Mouse (Mus musculus) limb, embryonic 12.5 days (tissue): Measurements from ENCODE around the gene Hmgxb4. TPM values are rescaled to one million over a fixed set of nuclear protein-coding genes. Genes with fewer than 3 reads are reported as not detected.
"Not testable (repeated sequence)": the region's sequence is repeated elsewhere in the genome, so short reads cannot be mapped to it uniquely, and the experiment has no call there.

ENCODE experiments used
- ATAC-seq: fragments of 200-750 bp; cut with Nextera tagmentation; 2 replicates; pipeline ENCODE4 v1.8.0; 2017; ENCODE audit warnings: low read depth, moderate TSS enrichment; ENCODE audit not compliant: insufficient number of reproducible peaks, insufficient read depth, low FRiP score, low TSS enrichment
- H3K27ac ChIP-seq: fragments of 300-500 bp; sonication (generic); 2 replicates; pipeline ENCODE4 v1.5.1; 2016; ENCODE audit warnings: mild to moderate bottlenecking, moderate library complexity
- H3K27me3 ChIP-seq: fragments of 300-500 bp; sonication (generic); 2 replicates; pipeline ENCODE4 v1.6.1; 2016; ENCODE audit warnings: mild to moderate bottlenecking, moderate library complexity
- H3K36me3 ChIP-seq: fragments of 300-500 bp; sonication (generic); 2 replicates; pipeline ENCODE4 v1.6.1; 2016; ENCODE audit warnings: mild to moderate bottlenecking, moderate library complexity
- H3K4me1 ChIP-seq: fragments of 300-500 bp; sonication (generic); replicated peaks from 2 replicates; pipeline ENCODE4 v1.6.1; 2016
- H3K4me2 ChIP-seq: fragments of 300-500 bp; sonication (generic); 2 replicates; pipeline ENCODE4 v1.6.1; 2016; ENCODE audit warnings: mild to moderate bottlenecking, moderate library complexity
- H3K4me3 ChIP-seq: fragments of 300-500 bp; sonication (generic); replicated peaks from 2 replicates; pipeline ENCODE4 v1.5.1; 2016; ENCODE audit warnings: mild to moderate bottlenecking
- H3K9ac ChIP-seq: fragments of 300-500 bp; sonication (generic); replicated peaks from 2 replicates; pipeline ENCODE4 v1.6.1; 2016; ENCODE audit warnings: mild to moderate bottlenecking, moderate library complexity
- H3K9me3 ChIP-seq: fragments of 300-500 bp; sonication (generic); 2 replicates; pipeline ENCODE4 v1.6.1; 2016; ENCODE audit warnings: mild to moderate bottlenecking, moderate library complexity
- WGBS: fragments of 180-500 bp; shearing (Covaris S2); methylation state at CpG from one replicate; pipeline ENCODE4 v1.1.7; 2016; 5-methylcytosine and 5-hydroxymethylcytosine counted together
- polyA plus RNA-seq: library from polyadenylated mRNA; unstranded; fragments of >200 nt; fragmentation: Nextera tagmentation; extraction: Ambion mirVana; gene quantifications from 2 replicates; pipeline ENCODE4 v1.2.1, GENCODE M21; 2016

Gene Hmgxb4
- 42.9 and 49.3 TPM in 2 replicates for polyA plus RNA-seq

DNA sequence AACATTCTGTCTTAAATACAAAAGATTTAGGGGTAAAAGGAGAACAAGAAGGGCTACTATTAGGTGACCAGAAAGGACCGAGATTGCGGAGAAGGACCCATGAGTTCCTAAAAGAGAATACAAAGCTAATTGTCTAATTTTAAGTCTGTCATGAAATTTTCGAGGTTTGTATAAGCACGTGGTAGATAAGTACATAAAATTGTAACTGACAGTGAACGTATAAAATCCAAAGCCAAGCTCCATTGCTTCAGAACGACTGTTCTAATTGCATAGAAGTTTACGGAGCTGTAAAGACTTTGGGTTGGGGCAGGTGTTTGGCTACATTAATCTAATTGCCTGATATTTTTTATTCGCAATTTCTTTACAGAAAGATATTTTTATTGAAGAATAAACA lies at the start of gene Hmgxb4:
Gene Hmgxb4, plus strand, starts transcription at position 276 of the 394 bp plus-strand sequence.
- peak within 1 kb of the TSS; percentile 98 for H3K9ac ChIP-seq
- H3K4me1 ChIP-seq, result peaks cover 5% of the 10 kb centered on the region; the same call in 1 of the 2 replicates
- H3K4me2 ChIP-seq, result peak within 1 kb of the TSS; percentile 70
- WGBS, result 15% methylated on average over 8 of the region's 8 CpGs
- no peaks in the 10 kb centered on the region for H3K9me3 ChIP-seq
- H3K36me3 ChIP-seq, result 0 out of 2 replicates have a peak, but pooled peaks cover 5% of the 10 kb centered on the region
- peak; percentile 21; the same call in 1 of the 2 replicates for ATAC-seq
- peak within 1 kb of the TSS; percentile 98 for H3K27ac ChIP-seq
- H3K4me3 ChIP-seq, result peak within 1 kb of the TSS; percentile 88
- peaks cover 3% of the 10 kb centered on the region; the same call in 1 of the 2 replicates for H3K27me3 ChIP-seq

DNA sequence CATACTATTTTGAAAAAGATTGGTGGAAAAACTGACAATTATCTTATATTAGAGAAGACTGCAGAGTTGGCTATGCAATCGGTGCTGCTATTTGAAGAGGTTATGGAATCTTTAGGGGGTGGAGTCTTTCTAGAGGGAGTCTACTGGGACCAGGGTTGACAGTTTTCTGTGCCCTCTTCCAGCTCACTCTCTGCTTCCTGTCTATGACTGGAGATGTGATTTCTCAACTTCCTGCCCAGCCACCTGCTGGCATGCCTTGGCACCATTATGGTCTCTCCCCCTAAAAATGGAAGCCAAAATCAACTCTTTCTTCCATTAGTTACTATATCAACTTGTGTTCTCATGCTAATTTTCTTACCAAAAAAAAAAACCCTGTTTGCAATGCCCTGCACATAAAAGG lies 43.7 kb upstream of the Hmgxb4 start:
- no peak overlapping the region for H3K4me2 ChIP-seq
- no peaks in the 10 kb centered on the region for H3K4me1 ChIP-seq
- H3K36me3 ChIP-seq, result no peaks in the 10 kb centered on the region
- H3K27me3 ChIP-seq, result no peaks in the 10 kb centered on the region
- H3K27ac ChIP-seq, result no peak overlapping the region
- no peak overlapping the region for H3K4me3 ChIP-seq
- H3K9me3 ChIP-seq, result no peaks in the 10 kb centered on the region
- no peak for ATAC-seq
- H3K9ac ChIP-seq, result no peak overlapping the region
- WGBS, result 94% methylated on average over 1 of the region's 1 CpGs

DNA sequence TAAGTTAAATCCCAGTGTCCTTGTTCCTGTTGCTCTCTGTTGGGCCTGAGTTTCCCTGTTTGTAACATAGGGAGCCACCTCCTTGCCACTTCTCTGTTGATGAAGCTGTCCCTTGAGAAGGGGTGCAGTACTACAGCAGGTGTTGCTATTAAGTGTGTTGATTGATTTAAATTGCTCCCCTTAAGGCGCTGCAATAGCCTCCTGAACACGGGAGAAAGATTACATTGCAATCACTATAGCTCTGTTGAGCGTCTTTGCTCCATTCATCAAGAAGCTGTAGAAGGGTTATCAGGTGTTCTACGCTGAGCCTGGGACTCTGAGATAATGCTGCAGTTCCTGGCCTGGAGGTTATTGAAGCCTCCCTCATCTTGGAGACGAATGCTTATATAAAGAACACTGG lies 29.2 kb upstream of the Hmgxb4 start:
- no peak for ATAC-seq
- Histone ChIP-seq H3K9me3 (no peaks in the 10 kb centered on the region), H3K36me3 (no peaks in the 10 kb centered on the region), H3K4me3 (no peak overlapping the region), H3K27ac (no peak overlapping the region), H3K4me2 (no peak overlapping the region), H3K27me3 (no peaks in the 10 kb centered on the region), H3K4me1 (no peaks in the 10 kb centered on the region), H3K9ac (no peak overlapping the region)
- 73% methylated on average over 5 of the region's 5 CpGs for WGBS

DNA sequence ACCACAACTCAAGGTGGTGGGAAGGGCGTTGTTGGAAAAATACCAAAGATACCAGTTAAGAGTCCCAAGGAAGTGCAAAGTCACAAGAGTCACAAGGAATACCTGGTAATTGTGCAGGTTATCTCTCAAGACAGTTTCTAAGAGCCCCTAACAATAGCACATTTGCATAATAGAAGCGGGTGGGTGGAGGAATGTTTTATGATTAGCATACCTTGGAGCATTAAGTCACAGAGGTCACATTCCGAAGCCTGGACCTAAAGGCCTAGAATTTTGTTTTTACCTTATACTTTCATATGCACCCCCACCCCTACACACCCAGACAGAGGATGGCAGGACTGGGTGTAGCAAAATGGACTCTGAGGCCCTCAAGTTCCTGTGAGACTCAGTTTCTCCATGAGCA lies 22.9 kb upstream of the Hmgxb4 start:
- H3K4me2 ChIP-seq, H3K27ac ChIP-seq, H3K36me3 ChIP-seq, H3K4me3 ChIP-seq, H3K27me3 ChIP-seq, H3K9ac ChIP-seq, H3K9me3 ChIP-seq, ATAC-seq, H3K4me1 ChIP-seq: not testable (repeated sequence)
- 89% methylated on average over 3 of the region's 3 CpGs for WGBS

DNA sequence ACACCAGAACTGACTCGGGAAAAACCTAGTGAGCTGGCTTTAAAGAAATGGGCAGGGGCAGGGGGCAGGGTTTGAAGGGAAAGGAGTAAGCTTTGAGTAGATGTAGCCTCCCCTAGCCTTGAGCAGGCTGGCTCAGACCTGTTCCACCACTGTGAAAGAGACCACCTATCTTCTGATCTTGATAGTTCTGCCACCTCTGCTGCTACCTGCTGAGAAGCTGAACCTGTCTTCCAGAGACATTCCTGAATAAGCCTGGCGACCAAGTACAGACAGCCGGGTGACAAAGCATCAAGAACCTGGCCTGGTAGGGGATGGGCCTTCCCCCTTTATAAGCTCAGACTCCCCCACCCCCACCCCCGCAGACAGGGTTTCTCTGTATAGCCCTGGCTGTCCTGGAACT lies 21.5 kb upstream of the Hmgxb4 start:
- Histone ChIP-seq H3K9ac (no peak overlapping the region), H3K27ac (no peak overlapping the region), H3K4me3 (no peak overlapping the region), H3K27me3 (no peaks in the 10 kb centered on the region), H3K4me2 (no peak overlapping the region), H3K36me3 (no peaks in the 10 kb centered on the region), H3K9me3 (no peaks in the 10 kb centered on the region), H3K4me1 (no peaks in the 10 kb centered on the region)
- ATAC-seq, result no peak
- 74% methylated on average over 4 of the region's 4 CpGs for WGBS

DNA sequence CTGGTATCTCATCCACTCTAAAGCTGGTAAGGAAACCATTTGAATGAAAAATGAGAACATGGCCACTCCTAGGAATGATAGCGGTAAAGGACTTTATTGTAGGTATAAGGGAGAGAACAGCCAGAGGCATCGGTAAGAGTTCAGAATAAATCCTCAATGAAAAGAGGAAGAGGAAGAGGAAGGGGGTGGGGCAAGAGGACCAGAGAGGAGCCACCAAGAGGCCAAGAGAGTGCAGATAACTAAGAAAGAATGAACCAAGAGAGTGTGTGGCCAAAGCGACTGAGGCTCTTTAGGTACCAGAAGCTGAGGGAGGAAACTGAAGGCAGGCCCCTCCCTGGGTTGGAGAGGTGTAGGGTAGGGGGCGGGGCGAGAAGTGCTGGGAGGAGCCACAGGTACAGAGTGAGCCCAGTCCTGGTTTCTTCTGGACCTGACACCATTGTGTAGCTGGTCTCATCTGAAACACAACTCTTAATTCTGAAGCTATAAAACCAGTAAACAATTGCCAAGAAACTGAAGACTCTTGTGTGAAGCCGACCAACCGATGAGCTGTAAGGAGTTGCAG lies 20.8 kb upstream of the Hmgxb4 start:
- no peaks in the 10 kb centered on the region for H3K4me1 ChIP-seq
- no peaks in the 10 kb centered on the region for H3K36me3 ChIP-seq
- H3K27me3 ChIP-seq, result no peaks in the 10 kb centered on the region
- no peak overlapping the region for H3K9ac ChIP-seq
- H3K4me2 ChIP-seq, result no peak overlapping the region
- no peak overlapping the region for H3K27ac ChIP-seq
- 76% methylated on average over 7 of the region's 7 CpGs for WGBS
- H3K4me3 ChIP-seq, result no peak overlapping the region
- no peak for ATAC-seq
- H3K9me3 ChIP-seq, result no peaks in the 10 kb centered on the region

DNA sequence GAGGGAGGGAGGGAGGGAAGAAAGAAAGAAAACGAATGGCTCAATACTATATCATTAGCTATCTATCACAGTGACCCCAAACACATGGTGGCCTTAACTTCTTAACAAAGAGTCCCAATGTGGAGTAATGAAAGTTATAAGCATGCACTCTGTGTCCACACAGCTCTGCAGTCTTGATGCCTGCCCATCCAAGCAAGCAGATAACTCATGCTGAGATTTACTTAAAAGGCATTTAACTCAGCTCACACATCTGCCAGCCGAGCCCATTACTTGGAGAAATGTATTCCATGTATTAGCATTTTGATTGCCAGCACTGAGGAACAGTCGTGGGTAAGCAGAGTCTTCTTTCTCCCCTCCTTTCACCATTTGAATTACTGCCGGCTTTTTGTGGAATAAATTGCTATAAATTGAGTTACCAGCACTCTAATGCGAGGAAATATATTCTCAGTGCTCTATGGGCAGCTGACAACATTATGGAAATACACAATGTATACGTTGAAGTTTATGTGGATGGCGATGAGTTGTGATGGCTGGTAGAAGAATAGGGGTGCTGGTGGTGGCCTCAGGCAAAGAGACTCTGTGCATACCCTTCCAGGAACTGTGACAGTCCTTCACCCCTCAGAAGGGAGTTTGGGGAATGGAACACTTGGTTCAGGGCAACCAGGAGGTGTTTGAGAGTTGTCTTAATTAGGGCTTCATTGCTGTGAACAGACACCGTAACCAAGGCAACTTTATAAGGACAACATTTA lies 19.9 kb upstream of the Hmgxb4 start:
- Histone ChIP-seq H3K4me1 (no peaks in the 10 kb centered on the region), H3K9ac (no peak overlapping the region), H3K36me3 (no peaks in the 10 kb centered on the region), H3K9me3 (no peaks in the 10 kb centered on the region), H3K4me3 (no peak overlapping the region), H3K27me3 (no peaks in the 10 kb centered on the region), H3K4me2 (no peak overlapping the region), H3K27ac (no peak overlapping the region)
- 77% methylated on average over 8 of the region's 8 CpGs for WGBS
- no peak for ATAC-seq

DNA sequence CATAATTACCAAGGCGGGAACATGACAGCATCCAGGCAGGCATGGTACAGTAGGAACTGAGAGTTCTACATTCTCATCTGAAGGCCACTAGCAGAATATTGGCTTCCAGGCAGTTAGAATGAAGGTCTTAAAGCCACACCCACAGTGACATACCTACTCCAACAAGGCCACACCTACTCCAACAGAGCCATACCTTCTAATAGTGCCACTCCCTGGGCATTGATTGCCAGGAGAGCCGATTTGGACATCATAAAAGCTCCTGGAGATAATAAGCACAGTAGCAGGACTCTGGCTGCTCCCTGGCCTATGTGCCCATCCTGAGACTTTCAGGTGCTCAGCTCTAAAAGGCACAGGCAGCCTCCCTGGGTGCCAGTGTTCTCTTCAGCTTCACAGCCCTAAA lies 19.3 kb upstream of the Hmgxb4 start:
- H3K4me2 ChIP-seq, result no peak overlapping the region
- no peak for ATAC-seq
- H3K27me3 ChIP-seq, result no peaks in the 10 kb centered on the region
- no peaks in the 10 kb centered on the region for H3K36me3 ChIP-seq
- H3K4me1 ChIP-seq, result no peaks in the 10 kb centered on the region
- no peak overlapping the region for H3K9ac ChIP-seq
- 79% methylated on average over 2 of the region's 2 CpGs for WGBS
- no peak overlapping the region for H3K4me3 ChIP-seq
- H3K27ac ChIP-seq, result no peak overlapping the region
- no peaks in the 10 kb centered on the region for H3K9me3 ChIP-seq

DNA sequence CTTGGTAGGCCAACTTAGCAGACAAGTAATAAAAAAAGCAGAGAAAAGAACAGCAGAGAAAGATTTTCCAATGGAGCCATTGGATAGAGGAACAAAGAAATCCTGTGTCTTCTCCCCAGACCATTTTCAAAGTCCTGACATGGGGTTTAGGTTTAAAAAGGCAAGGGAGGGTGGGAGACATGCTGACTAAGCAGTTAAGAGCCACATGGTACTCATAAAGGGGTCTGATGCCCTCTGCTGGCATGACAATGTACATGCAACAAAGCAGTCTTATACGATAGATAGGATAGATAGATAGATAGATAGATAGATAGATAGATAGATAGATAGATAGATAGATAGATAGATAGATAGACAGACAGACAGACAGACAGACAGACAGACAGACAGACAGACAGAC lies 15.7 kb upstream of the Hmgxb4 start:
- no peak overlapping the region for H3K9ac ChIP-seq
- H3K4me3 ChIP-seq, result no peak overlapping the region
- no peaks in the 10 kb centered on the region for H3K9me3 ChIP-seq
- no peak for ATAC-seq
- no peaks in the 10 kb centered on the region for H3K27me3 ChIP-seq
- no peak overlapping the region for H3K27ac ChIP-seq
- WGBS, result 83% methylated on average over 1 of the region's 1 CpGs
- H3K4me2 ChIP-seq, result no peak overlapping the region
- H3K36me3 ChIP-seq, result no peaks in the 10 kb centered on the region
- no peaks in the 10 kb centered on the region for H3K4me1 ChIP-seq

DNA sequence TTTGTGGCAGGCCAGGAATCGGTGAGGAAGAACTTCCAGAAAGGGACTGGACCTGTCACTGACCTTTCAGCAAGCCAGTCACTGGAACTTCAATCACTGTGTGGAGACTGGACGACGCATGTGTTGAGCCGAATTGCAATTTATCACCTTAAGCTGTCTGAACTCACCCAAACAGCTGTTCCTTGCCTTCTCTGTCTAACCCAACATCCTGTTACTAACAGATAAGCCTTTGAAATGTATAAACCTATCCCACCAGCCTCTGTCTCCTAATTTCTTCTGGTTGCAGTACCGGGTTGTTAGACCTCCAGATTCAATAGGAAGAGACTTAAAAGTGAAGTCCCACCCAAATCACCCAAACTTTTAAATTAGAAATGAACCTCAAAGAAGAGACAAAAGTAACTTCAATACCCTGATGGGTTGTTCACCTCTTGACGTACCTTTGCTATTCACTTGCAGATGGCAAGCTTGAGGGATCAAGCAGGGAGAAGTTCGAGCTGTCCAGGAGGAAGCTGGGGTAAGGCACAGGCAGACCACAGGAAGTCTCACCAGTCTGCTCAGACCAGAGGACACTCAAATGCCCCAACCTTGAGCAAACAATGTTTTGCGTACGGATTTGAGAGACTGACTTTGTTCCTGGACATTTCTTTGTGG lies 13.0 kb upstream of the Hmgxb4 start:
- Histone ChIP-seq H3K4me3 (no peak overlapping the region), H3K9me3 (no peaks in the 10 kb centered on the region), H3K9ac (no peak overlapping the region), H3K27me3 (no peaks in the 10 kb centered on the region), H3K4me2 (no peak overlapping the region), H3K36me3 (no peaks in the 10 kb centered on the region), H3K27ac (no peak overlapping the region), H3K4me1 (no peaks in the 10 kb centered on the region)
- WGBS, result 49% methylated on average over 9 of the region's 9 CpGs
- ATAC-seq, result no peak

DNA sequence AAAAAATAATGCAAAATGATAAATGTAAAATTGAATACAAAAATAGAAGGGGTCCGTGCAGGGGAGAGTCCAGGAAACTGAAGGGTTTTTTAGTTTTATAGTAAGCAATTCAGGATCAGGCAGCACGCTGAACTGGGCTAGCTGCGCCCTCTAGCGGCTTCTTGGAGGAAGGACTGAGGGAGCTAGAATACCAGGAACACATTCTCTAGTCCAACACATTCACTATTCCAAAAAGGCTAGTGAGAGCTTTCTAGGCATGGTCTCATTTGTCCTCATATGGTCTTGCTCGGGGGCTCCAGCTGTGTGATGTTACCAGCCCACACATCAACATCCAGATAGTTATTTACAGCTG lies 12.5 kb upstream of the Hmgxb4 start:
- Histone ChIP-seq H3K4me1 (no peaks in the 10 kb centered on the region), H3K36me3 (no peaks in the 10 kb centered on the region), H3K27ac (no peak overlapping the region), H3K27me3 (no peaks in the 10 kb centered on the region), H3K4me2 (no peak overlapping the region), H3K9ac (no peak overlapping the region), H3K9me3 (no peaks in the 10 kb centered on the region), H3K4me3 (no peak overlapping the region)
- WGBS, result 4% methylated on average over 5 of the region's 5 CpGs
- 0 out of 2 replicates have a peak, but pooled peaks have one; percentile 20 for ATAC-seq
